Mouse (Mus musculus) lung, postnatal 36 days (tissue): Measurements from ENCODE around the gene Frmpd3.
"Not testable (repeated sequence)": the region's sequence is repeated elsewhere in the genome, so short reads cannot be mapped to it uniquely, and the experiment has no call there.

Source experiments
- DNase-seq: peaks from one replicate; pipeline ENCODE4 v3.0.0; 2022; ENCODE audit warnings: mixed read lengths

The Frmpd3 gene

GRCm38 (mm10) chrX:140341656-140342392, at the start of gene Frmpd3:
TSS of gene Frmpd3 (plus strand) at chrX:140342263.
- no peak for DNase-seq

GRCm38 (mm10) chrX:140303731-140304130, 38.3 kb upstream of the Frmpd3 start:
- no peak for DNase-seq

GRCm38 (mm10) chrX:140305652-140306051, 36.4 kb upstream of the Frmpd3 start:
- DNase-seq = no peak

- DNase-seq = no peak
These were observed 24.1 kb upstream of the Frmpd3 start for GRCm38 (mm10) chrX:140317931-140318330.

- DNase-seq = no peak
These were observed 22.9 kb upstream of the Frmpd3 start for GRCm38 (mm10) chrX:140319131-140319530.

- not testable (repeated sequence) for DNase-seq
These were observed 21.4 kb upstream of the Frmpd3 start for GRCm38 (mm10) chrX:140320671-140321070.

GRCm38 (mm10) chrX:140342393-140343163, 515 bp downstream of the Frmpd3 start:
- no peak for DNase-seq

GRCm38 (mm10) chrX:140375628-140376027, 33.6 kb downstream of the Frmpd3 start:
- no peak for DNase-seq

- DNase-seq = no peak
These were observed 57.9 kb downstream of the Frmpd3 start for GRCm38 (mm10) chrX:140399986-140400385.

GRCm38 (mm10) chrX:140402904-140403303, 60.8 kb downstream of the Frmpd3 start:
- no peak for DNase-seq

- no peak for DNase-seq
These were observed 64.0 kb downstream of the Frmpd3 start for GRCm38 (mm10) chrX:140406079-140406478.

- peak; percentile 8 for DNase-seq
These were observed 64.4 kb downstream of the Frmpd3 start for GRCm38 (mm10) chrX:140406501-140406900.

GRCm38 (mm10) chrX:140407593-140407992, 65.5 kb downstream of the Frmpd3 start:
- DNase-seq = no peak

- no peak for DNase-seq
These were observed 76.4 kb downstream of the Frmpd3 start for GRCm38 (mm10) chrX:140418467-140418866.

- no peak for DNase-seq
These were observed 85.1 kb downstream of the Frmpd3 start for GRCm38 (mm10) chrX:140427124-140427523.

GRCm38 (mm10) chrX:140428252-140428651, 86.2 kb downstream of the Frmpd3 start:
- DNase-seq = peak; percentile 56

- DNase-seq = no peak
These were observed 87.9 kb downstream of the Frmpd3 start for GRCm38 (mm10) chrX:140429985-140430384.

- DNase-seq = no peak
These were observed 88.4 kb downstream of the Frmpd3 start for GRCm38 (mm10) chrX:140430506-140430905.

- no peak for DNase-seq
These were observed 89.9 kb downstream of the Frmpd3 start for GRCm38 (mm10) chrX:140431981-140432380.

- no peak for DNase-seq
These were observed 90.7 kb downstream of the Frmpd3 start for GRCm38 (mm10) chrX:140432786-140433185.

GRCm38 (mm10) chrX:140437906-140438305, 95.8 kb downstream of the Frmpd3 start:
- no peak for DNase-seq

GRCm38 (mm10) chrX:140445551-140445950, 103.5 kb downstream of the Frmpd3 start:
- no peak for DNase-seq

GRCm38 (mm10) chrX:140450071-140450470, 108.0 kb downstream of the Frmpd3 start:
- peak; percentile 8 for DNase-seq

GRCm38 (mm10) chrX:140456279-140456731, 114.2 kb downstream of the Frmpd3 start, which contains the start of gene Prps1:
TSS of gene Prps1 (plus strand) at chrX:140456613.
- peak; percentile 88 for DNase-seq
